Mouse (Mus musculus) midbrain, embryonic 14.5 days (tissue): ENCODE measurements around the gene Plekhm2. TPM values are rescaled to one million over a fixed set of nuclear protein-coding genes. Genes with fewer than 3 reads are reported as not detected.

Source experiments
- ATAC-seq: fragments of 200-750 bp; cut with Nextera tagmentation; 2 replicates; pipeline ENCODE4 v1.8.0; 2017; ENCODE audit warnings: moderate number of reproducible peaks, moderate library complexity; ENCODE audit not compliant: low FRiP score, low TSS enrichment
- DNase-seq: peaks from one replicate; pipeline ENCODE4 v3.0.0-alpha.2; 2015
- H3K27ac ChIP-seq: fragments of 300-500 bp; sonication (generic); replicated peaks from 2 replicates; pipeline ENCODE4 v1.5.1; 2014; ENCODE audit warnings: mild to moderate bottlenecking, low read depth, low read length, moderate library complexity
- H3K27me3 ChIP-seq: fragments of 300-500 bp; sonication (generic); 2 replicates; pipeline ENCODE4 v1.6.1; 2014; ENCODE audit warnings: low read length, control low read depth, mixed read lengths; ENCODE audit not compliant: control insufficient read depth, insufficient read depth
- H3K36me3 ChIP-seq: fragments of 300-500 bp; sonication (generic); 2 replicates; pipeline ENCODE4 v1.6.1; 2014; ENCODE audit warnings: low read length, control low read depth; ENCODE audit not compliant: control insufficient read depth, insufficient read depth
- H3K4me1 ChIP-seq: fragments of 300-500 bp; sonication (generic); 2 replicates; pipeline ENCODE4 v1.6.1; 2014; ENCODE audit warnings: mild to moderate bottlenecking, antibody characterized with exemption, low read length, control low read depth; ENCODE audit not compliant: control insufficient read depth, insufficient read depth
- H3K4me2 ChIP-seq: fragments of 300-500 bp; sonication (generic); 2 replicates; pipeline ENCODE4 v1.6.1; 2014; ENCODE audit warnings: mild to moderate bottlenecking, low read length, moderate library complexity
- H3K4me3 ChIP-seq: fragments of 300-500 bp; sonication (generic); replicated peaks from 2 replicates; pipeline ENCODE4 v1.5.1; 2014; ENCODE audit warnings: low read depth, low read length
- H3K9ac ChIP-seq: fragments of 300-500 bp; sonication (generic); replicated peaks from 2 replicates; pipeline ENCODE4 v1.6.1; 2014; ENCODE audit warnings: mild to moderate bottlenecking, low read length, moderate library complexity
- H3K9me3 ChIP-seq: fragments of 300-500 bp; sonication (generic); 2 replicates; pipeline ENCODE4 v1.6.1; 2016; ENCODE audit warnings: low read length, control low read depth, mixed read lengths; ENCODE audit not compliant: control insufficient read depth
- WGBS: fragments of 180-500 bp; shearing (Covaris S2); extraction: QIAGEN DNeasy Blood & Tissue Kit; methylation state at CpG from one replicate; pipeline ENCODE4 v1.1.7; 2014; 5-methylcytosine and 5-hydroxymethylcytosine counted together
- polyA plus RNA-seq: library from polyadenylated mRNA; unstranded; fragments of >200 nt; fragmentation: Nextera tagmentation; extraction: Ambion mirVana; gene quantifications from 2 replicates; pipeline ENCODE4 v1.2.1, GENCODE M21; 2014

Gene Plekhm2
- polyA plus RNA-seq, 1 experiment from 2014 or later, result 5.1 TPM

GRCm38 (mm10) chr4:141686525-141686924 lies 21.8 kb upstream of the Plekhm2 start:
- no peak overlapping the region for H3K9ac ChIP-seq

GRCm38 (mm10) chr4:141686093-141686492 lies 21.4 kb upstream of the Plekhm2 start:
- Histone ChIP-seq H3K27me3 (no peaks in the 10 kb centered on the region), H3K36me3 (peaks cover 66% of the 10 kb centered on the region), H3K27ac (no peak overlapping the region), H3K4me3 (no peak overlapping the region), H3K9me3 (no peaks in the 10 kb centered on the region), H3K9ac (no peak overlapping the region), H3K4me2 (no peak overlapping the region), H3K4me1 (no peaks in the 10 kb centered on the region)
- DNase-seq (no peak), ATAC-seq (no peak)
- 96% methylated on average over 3 of the region's 3 CpGs for WGBS

More at GRCm38 (mm10) chr4:141686525-141686924, 21.8 kb upstream of the Plekhm2 start:
- DNase-seq (no peak), ATAC-seq (no peak)
- H3K27ac ChIP-seq, result no peak overlapping the region
- 85% methylated on average over 8 of the region's 8 CpGs for WGBS
- no peaks in the 10 kb centered on the region for H3K27me3 ChIP-seq
- no peak overlapping the region for H3K4me2 ChIP-seq
- no peak overlapping the region for H3K4me3 ChIP-seq
- no peaks in the 10 kb centered on the region for H3K4me1 ChIP-seq
- no peaks in the 10 kb centered on the region for H3K9me3 ChIP-seq
- peaks cover 70% of the 10 kb centered on the region for H3K36me3 ChIP-seq

DNA sequence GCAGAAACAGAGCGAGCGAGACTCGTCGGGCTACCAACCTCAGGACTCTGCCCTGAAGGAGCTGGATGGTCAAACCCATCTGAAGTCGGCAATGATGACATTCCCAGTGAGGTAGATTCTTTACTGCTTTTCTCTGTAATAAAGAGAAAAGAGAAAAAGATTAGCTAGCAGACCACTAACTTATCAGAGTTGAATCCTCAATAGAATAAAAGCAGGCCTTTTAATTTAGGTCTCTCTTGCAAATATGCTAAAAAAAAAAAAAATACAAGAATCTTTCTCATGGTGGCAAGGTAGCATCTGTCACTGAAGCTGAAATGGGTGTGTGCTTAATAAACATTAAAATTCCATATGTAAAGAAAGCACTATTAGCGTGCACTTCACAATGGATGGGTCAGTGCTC lies 20.8 kb upstream of the Plekhm2 start, which contains the start of gene Rsc1a1:
Rsc1a1 (minus strand) TSS at position 101 of the 400 bp plus-strand sequence.
- Histone ChIP-seq H3K9ac (no peak within 1 kb of the TSS), H3K27me3 (no peaks in the 10 kb centered on the region), H3K4me2 (no peak within 1 kb of the TSS), H3K4me1 (no peaks in the 10 kb centered on the region), H3K27ac (no peak within 1 kb of the TSS), H3K4me3 (no peak within 1 kb of the TSS), H3K36me3 (peaks cover 64% of the 10 kb centered on the region), H3K9me3 (no peaks in the 10 kb centered on the region)
- ATAC-seq (no peak), DNase-seq (no peak)
- WGBS, result 95% methylated on average over 6 of the region's 6 CpGs

GRCm38 (mm10) chr4:141682706-141683230 lies 18.1 kb upstream of the Plekhm2 start:
- DNase-seq, result peak; percentile 4
- ATAC-seq, result no peak
- Histone ChIP-seq H3K36me3 (peaks cover 52% of the 10 kb centered on the region), H3K9ac (no peak overlapping the region), H3K4me1 (no peaks in the 10 kb centered on the region), H3K4me3 (no peak overlapping the region), H3K27ac (no peak overlapping the region), H3K27me3 (no peaks in the 10 kb centered on the region), H3K9me3 (no peaks in the 10 kb centered on the region), H3K4me2 (no peak overlapping the region)
- 53% methylated on average over 12 of the region's 12 CpGs for WGBS

GRCm38 (mm10) chr4:141681767-141682166 lies 17.1 kb upstream of the Plekhm2 start:
- no peaks in the 10 kb centered on the region for H3K4me1 ChIP-seq
- H3K9me3 ChIP-seq, result no peaks in the 10 kb centered on the region
- WGBS, result 60% methylated on average over 7 of the region's 7 CpGs
- H3K27me3 ChIP-seq, result no peaks in the 10 kb centered on the region
- no peak overlapping the region for H3K27ac ChIP-seq
- H3K4me3 ChIP-seq, result no peak overlapping the region
- no peak overlapping the region for H3K9ac ChIP-seq
- peaks cover 51% of the 10 kb centered on the region for H3K36me3 ChIP-seq
- no peak for ATAC-seq
- no peak overlapping the region for H3K4me2 ChIP-seq
- no peak for DNase-seq

DNA sequence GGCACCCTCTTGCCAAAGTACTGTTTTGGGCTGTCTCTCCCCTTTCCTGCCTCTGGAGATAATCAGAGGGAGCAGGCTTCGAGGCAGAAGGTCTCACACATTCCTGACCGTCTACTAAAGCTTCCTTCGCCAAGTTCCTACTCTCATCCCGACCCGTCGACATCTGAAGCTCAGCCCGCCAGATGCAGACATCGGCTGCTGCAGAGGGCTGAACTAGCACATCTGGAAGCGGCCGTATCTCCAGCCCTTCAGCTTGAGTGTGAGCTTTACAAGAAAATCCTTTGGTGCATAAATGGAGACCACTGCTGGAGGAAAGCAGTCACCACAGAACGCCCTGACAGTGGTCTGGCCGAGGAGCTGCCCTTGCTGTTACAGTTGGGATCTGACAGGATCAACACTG lies 16.2 kb upstream of the Plekhm2 start:
- no peak for ATAC-seq
- Histone ChIP-seq H3K27ac (no peak overlapping the region), H3K4me2 (no peak overlapping the region), H3K36me3 (peaks cover 42% of the 10 kb centered on the region), H3K27me3 (no peaks in the 10 kb centered on the region), H3K4me3 (no peak overlapping the region), H3K4me1 (no peaks in the 10 kb centered on the region), H3K9ac (no peak overlapping the region), H3K9me3 (no peaks in the 10 kb centered on the region)
- DNase-seq, result no peak
- WGBS, result 77% methylated on average over 12 of the region's 12 CpGs

DNA sequence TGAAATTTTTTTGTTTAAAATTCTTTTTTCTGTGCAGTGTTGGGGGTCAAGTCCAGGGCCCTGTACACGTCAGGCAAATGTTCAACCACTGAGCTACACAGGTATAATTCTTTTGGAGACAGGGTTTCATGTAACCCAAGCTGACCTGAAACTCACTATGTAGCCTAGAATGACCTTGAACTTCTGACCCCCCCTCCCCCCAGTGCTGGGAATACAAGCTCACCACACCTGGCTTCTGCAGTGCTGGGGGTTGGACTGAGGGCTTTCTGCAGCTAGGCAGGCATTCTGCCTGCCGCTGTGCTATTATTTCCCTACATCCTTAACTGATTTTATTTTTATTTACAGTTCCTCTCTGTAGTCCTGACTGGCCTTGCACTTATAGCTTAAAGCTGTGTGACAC lies 14.3 kb upstream of the Plekhm2 start:
- DNase-seq (no peak), ATAC-seq (no peak)
- no peak overlapping the region for H3K4me2 ChIP-seq
- 94% methylated on average over 2 of the region's 2 CpGs for WGBS
- no peaks in the 10 kb centered on the region for H3K9me3 ChIP-seq
- H3K4me1 ChIP-seq, result no peaks in the 10 kb centered on the region
- H3K27ac ChIP-seq, result no peak overlapping the region
- no peaks in the 10 kb centered on the region for H3K27me3 ChIP-seq
- H3K36me3 ChIP-seq, result peaks cover 24% of the 10 kb centered on the region
- no peak overlapping the region for H3K9ac ChIP-seq
- H3K4me3 ChIP-seq, result no peak overlapping the region

DNA sequence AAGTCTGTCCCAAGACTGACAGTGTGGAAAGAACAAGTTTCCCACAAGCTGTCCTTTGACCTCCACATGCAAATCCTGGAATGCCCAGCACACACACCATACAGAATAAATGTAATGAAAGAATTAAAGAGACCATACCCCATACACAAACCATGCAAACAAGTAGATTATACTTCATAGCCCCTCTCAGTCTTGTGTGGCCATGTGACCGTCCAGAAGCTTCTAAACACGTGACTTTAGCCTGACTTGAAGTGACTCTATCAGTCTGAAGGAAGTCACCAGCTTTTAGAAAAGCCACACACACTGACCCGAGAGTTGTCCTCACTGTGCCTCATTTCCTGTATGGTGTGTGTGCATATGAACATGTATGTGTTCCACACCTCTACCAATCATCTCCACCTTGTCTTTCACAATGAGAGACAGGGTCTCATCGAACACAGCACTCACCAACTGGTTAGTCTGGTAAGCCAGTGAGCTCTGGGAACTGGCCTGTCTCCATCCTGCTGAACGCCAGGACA lies 11.8 kb upstream of the Plekhm2 start:
- no peak for DNase-seq
- no peaks in the 10 kb centered on the region for H3K9me3 ChIP-seq
- no peak for ATAC-seq
- H3K4me1 ChIP-seq, result no peaks in the 10 kb centered on the region
- no peak overlapping the region for H3K9ac ChIP-seq
- no peak overlapping the region for H3K27ac ChIP-seq
- no peak overlapping the region for H3K4me2 ChIP-seq
- H3K4me3 ChIP-seq, result no peak overlapping the region
- WGBS, result 89% methylated on average over 5 of the region's 5 CpGs
- H3K27me3 ChIP-seq, result no peaks in the 10 kb centered on the region
- H3K36me3 ChIP-seq, result peaks cover 8% of the 10 kb centered on the region; the same call in 1 of the 2 replicates

- no peak overlapping the region for H3K27ac ChIP-seq
- no peak overlapping the region for H3K9ac ChIP-seq
- H3K4me2 ChIP-seq, result no peak overlapping the region
- ATAC-seq (no peak), DNase-seq (no peak)
- no peaks in the 10 kb centered on the region for H3K36me3 ChIP-seq
- no peaks in the 10 kb centered on the region for H3K27me3 ChIP-seq
- no peaks in the 10 kb centered on the region for H3K9me3 ChIP-seq
- no peaks in the 10 kb centered on the region for H3K4me1 ChIP-seq
- no peak overlapping the region for H3K4me3 ChIP-seq
- 80% methylated on average over 13 of the region's 13 CpGs for WGBS
Observed at GRCm38 (mm10) chr4:141672325-141672724, 7.6 kb upstream of the Plekhm2 start.
